Mouse (Mus musculus): Measurements from ENCODE around the gene Map2k5. TPM values are rescaled to one million over a fixed set of nuclear protein-coding genes. Genes with fewer than 3 reads are reported as not detected.

Gene Map2k5
- total RNA-seq, 2 experiments from 2014 or later, result 30.7 to 31.2 TPM

GRCm38 (mm10) chr9:63147786-63148409 lies 229.8 kb downstream of the Map2k5 start:
- TF ChIP-seq CTCF (IDR thresholded peaks at IDR 0.05), result no peak
- Histone ChIP-seq H3K27ac (no peak overlapping the region), H3K4me3 (no peak overlapping the region)
- no peak for DNase-seq (ENCODE audit: extremely low spot score in 1 of 2, low spot score in 2 of 2)
- intact Hi-C loops (cut with DNase I), result loop anchor here (10.0 kb wide), 1 partner anchor 877 kb away; the partner anchor contains the start of gene Smad6

- intact Hi-C loops (cut with DNase I), result loop anchor here (10.0 kb wide), 1 partner anchor 878 kb away; the partner anchor contains the start of gene Smad6
- no peak for DNase-seq (ENCODE audit: extremely low spot score in 1 of 2, low spot score in 2 of 2)
- Histone ChIP-seq H3K4me3 (no peak overlapping the region), H3K27ac (no peak overlapping the region)
- no peak for TF ChIP-seq CTCF (IDR thresholded peaks at IDR 0.05)
Measured at GRCm38 (mm10) chr9:63147296-63147695, 230.4 kb downstream of the Map2k5 start.

GRCm38 (mm10) chr9:63146856-63147274 lies 230.8 kb downstream of the Map2k5 start:
- Histone ChIP-seq H3K27ac (no peak overlapping the region), H3K4me3 (no peak overlapping the region)
- DNase-seq (ENCODE audit: extremely low spot score in 1 of 2, low spot score in 2 of 2), result no peak
- intact Hi-C loops (cut with DNase I), result loop anchor here (10.0 kb wide), 1 partner anchor 878 kb away; the partner anchor contains the start of gene Smad6
- TF ChIP-seq CTCF (IDR thresholded peaks at IDR 0.05), result no peak

- intact Hi-C loops (cut with DNase I), result loop anchor here (10.0 kb wide), 1 partner anchor 879 kb away; the partner anchor contains the start of gene Smad6
- no peak for TF ChIP-seq CTCF (IDR thresholded peaks at IDR 0.05)
- H3K27ac ChIP-seq, result no peak overlapping the region
- no peak for DNase-seq (ENCODE audit: extremely low spot score in 1 of 2, low spot score in 2 of 2)
- no peak overlapping the region for H3K4me3 ChIP-seq
Measured at GRCm38 (mm10) chr9:63146126-63146855, 231.4 kb downstream of the Map2k5 start.

- intact Hi-C loops (cut with DNase I), result loop anchor here (10.0 kb wide), 1 partner anchor 879 kb away; the partner anchor contains the start of gene Smad6
- no peak for TF ChIP-seq CTCF (IDR thresholded peaks at IDR 0.05)
- Histone ChIP-seq H3K27ac (no peak overlapping the region), H3K4me3 (no peak overlapping the region)
- no peak for DNase-seq (ENCODE audit: extremely low spot score in 1 of 2, low spot score in 2 of 2)
Measured at GRCm38 (mm10) chr9:63145249-63146125, 232.2 kb downstream of the Map2k5 start.

GRCm38 (mm10) chr9:63144502-63145248 lies 233.0 kb downstream of the Map2k5 start:
- no peak for TF ChIP-seq CTCF (IDR thresholded peaks at IDR 0.05)
- DNase-seq (ENCODE audit: extremely low spot score in 1 of 2, low spot score in 2 of 2), result no peak
- intact Hi-C loops (cut with DNase I), result loop anchor here (10.0 kb wide), 1 partner anchor 880 kb away; the partner anchor contains the start of gene Smad6
- no peak overlapping the region for H3K4me3 ChIP-seq
- no peak overlapping the region for H3K27ac ChIP-seq

- no peak overlapping the region for H3K4me3 ChIP-seq
- no peak for DNase-seq (ENCODE audit: extremely low spot score in 1 of 2, low spot score in 2 of 2)
- H3K27ac ChIP-seq, result no peak overlapping the region
- intact Hi-C loops (cut with DNase I), result loop anchor here (10.0 kb wide), 1 partner anchor 881 kb away; the partner anchor contains the start of gene Smad6
- TF ChIP-seq CTCF (IDR thresholded peaks at IDR 0.05), result no peak
Measured at GRCm38 (mm10) chr9:63143641-63144501, 233.8 kb downstream of the Map2k5 start.

GRCm38 (mm10) chr9:63143227-63143626 lies 234.5 kb downstream of the Map2k5 start:
- DNase-seq (ENCODE audit: extremely low spot score in 1 of 2, low spot score in 2 of 2), result no peak
- Histone ChIP-seq H3K4me3 (no peak overlapping the region), H3K27ac (no peak overlapping the region)
- intact Hi-C loops (cut with DNase I), result loop anchor here (10.0 kb wide), 1 partner anchor 882 kb away; the partner anchor contains the start of gene Smad6
- TF ChIP-seq CTCF (IDR thresholded peaks at IDR 0.05), result no peak

- intact Hi-C loops (cut with DNase I), result loop anchor here (10.0 kb wide), 1 partner anchor 882 kb away; the partner anchor contains the start of gene Smad6
- TF ChIP-seq CTCF (IDR thresholded peaks at IDR 0.05), result no peak
- H3K27ac ChIP-seq, result no peak overlapping the region
- DNase-seq (ENCODE audit: extremely low spot score in 1 of 2, low spot score in 2 of 2), result no peak
- H3K4me3 ChIP-seq, result no peak overlapping the region
Measured at GRCm38 (mm10) chr9:63142335-63143036, 235.2 kb downstream of the Map2k5 start.

Data from left cerebral cortex, adult 2 months (tissue).